Mouse (Mus musculus) frontal cortex, adult 2 months (tissue): Measurements from ENCODE around the gene Ubn2. TPM values are rescaled to one million over a fixed set of nuclear protein-coding genes. Genes with fewer than 3 reads are reported as not detected.
"Not testable (repeated sequence)": the region's sequence is repeated elsewhere in the genome, so short reads cannot be mapped to it uniquely, and the experiment has no call there.

Experiments
- DNase-seq, 2 experiments: peaks; one replicate each; pipeline ENCODE4 v3.0.0; 2022; ENCODE audit warnings: low spot score in 1 of 2; ENCODE audit errors: extremely low spot score in 1 of 2
- polyA plus RNA-seq: library from polyadenylated mRNA; depleted of rRNA; stranded (reverse); fragments of >200 nt; gene quantifications from 2 replicates; pipeline ENCODE4 v1.2.3, GENCODE M21; 2012; rRNA removed

Ubn2 gene
- polyA plus RNA-seq, 1 experiment = 26.8 TPM

- DNase-seq = peak; percentile 99 to 100
Observed at GRCm38 (mm10) chr6:38533428-38534405, 100.0 kb downstream of the Ubn2 start, which contains the start of gene Fmc1. Gene Fmc1, plus strand, starts transcription at chr6:38533502.

- peak; percentile 87 to 99 for DNase-seq
Observed at GRCm38 (mm10) chr6:38534640-38535365, 101.1 kb downstream of the Ubn2 start.

GRCm38 (mm10) chr6:38535366-38535690 is 101.6 kb downstream of the Ubn2 start:
- no peak for DNase-seq

- DNase-seq = no peak
Observed at GRCm38 (mm10) chr6:38535788-38536187, 102.0 kb downstream of the Ubn2 start.

- DNase-seq = not testable (repeated sequence)
Observed at GRCm38 (mm10) chr6:38544141-38544540, 110.4 kb downstream of the Ubn2 start.

- DNase-seq = not testable (repeated sequence)
Observed at GRCm38 (mm10) chr6:38547005-38547404, 113.3 kb downstream of the Ubn2 start.

- DNase-seq = no peak
Observed at GRCm38 (mm10) chr6:38547707-38548106, 114.0 kb downstream of the Ubn2 start.

- not testable (repeated sequence) for DNase-seq
Observed at GRCm38 (mm10) chr6:38548595-38548994, 114.8 kb downstream of the Ubn2 start.

- DNase-seq = not testable (repeated sequence)
Observed at GRCm38 (mm10) chr6:38549840-38550239, 116.1 kb downstream of the Ubn2 start.

- DNase-seq = peak; percentile 41 to 62
Observed at GRCm38 (mm10) chr6:38550250-38551061, 116.7 kb downstream of the Ubn2 start.

GRCm38 (mm10) chr6:38551062-38551988 is 117.6 kb downstream of the Ubn2 start, which contains the start of gene Luc7l2:
Gene Luc7l2, plus strand, starts transcription at chr6:38551334.
- DNase-seq = peak; percentile 92 to 96

- peak; percentile 94 to 98 for DNase-seq
Observed at GRCm38 (mm10) chr6:38551989-38552635, 118.4 kb downstream of the Ubn2 start.

- no peak for DNase-seq
Observed at GRCm38 (mm10) chr6:38552636-38553000, 118.9 kb downstream of the Ubn2 start.

Other genes starting within 250 kb of the Ubn2 start
- 17.9 and 19.2 TPM in 2 replicates for gene D630045J12Rik, start 179.9 kb upstream of the Ubn2 start, polyA plus RNA-seq
- gene Zc3hav1l, start 134.7 kb upstream of the Ubn2 start, polyA plus RNA-seq = 4.0 and 4.2 TPM in 2 replicates
- 3.5 and 3.9 TPM in 2 replicates for gene Zc3hav1, start 79.3 kb upstream of the Ubn2 start, polyA plus RNA-seq
- 6.2 and 6.4 TPM in 2 replicates for gene Ttc26, start 52.5 kb upstream of the Ubn2 start, polyA plus RNA-seq
- 122 and 132 TPM in 2 replicates for gene Fmc1, start 99.6 kb downstream of the Ubn2 start, polyA plus RNA-seq
- gene Luc7l2, start 117.4 kb downstream of the Ubn2 start, polyA plus RNA-seq = 210 and 233 TPM in 2 replicates
- gene Klrg2, start 203.3 kb downstream of the Ubn2 start, polyA plus RNA-seq = 0.27 and 0.44 TPM in 2 replicates
- 103 and 109 TPM in 2 replicates for gene Clec2l, start 229.1 kb downstream of the Ubn2 start, polyA plus RNA-seq